Mouse (Mus musculus): ENCODE results near the gene Mblac1.

DNA sequence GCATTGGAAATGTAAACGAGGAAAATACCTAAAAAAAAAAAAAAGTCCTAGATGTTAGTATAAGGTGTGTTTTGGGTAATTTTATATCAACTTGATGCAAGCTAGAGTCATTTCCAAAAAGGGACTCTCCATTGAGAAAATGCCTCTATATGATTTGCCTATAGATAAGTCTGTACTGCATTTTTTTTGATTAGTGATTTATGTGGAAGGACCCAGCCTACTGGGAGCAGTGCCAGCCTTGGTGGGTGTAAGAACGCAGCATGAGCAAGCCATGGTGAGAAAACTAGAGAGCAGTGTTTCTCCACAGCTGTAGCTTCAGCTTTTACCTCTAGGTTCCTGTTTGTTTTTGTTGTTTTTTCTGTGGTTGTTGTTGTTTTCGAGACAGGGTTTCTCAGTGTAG is 29.2 kb downstream of the Mblac1 start:
- TF ChIP-seq CTCF (IDR thresholded peaks at IDR 0.05) (no peak), POLR2A (IDR thresholded peaks at IDR 0.05; ENCODE audit: insufficient read depth, low read depth, low read length) (no peak)
